Mouse (Mus musculus) MEL (cell line): ENCODE measurements at regions not wholly inside any gene's neighbourhood (a gene's known extent, or its start where the extent isn't known, plus 50 kb on each side); places are given as distances from the start of the nearest gene placed in this dataset.

Experiments
- CTCF ChIP-seq, 3 experiments: IDR thresholded peaks in 2 of 3; conservative IDR thresholded peaks in 1 of 3; 2 replicates each; pipeline ENCODE4 v1.5.1; 2011 to 2012; ENCODE audit warnings: low read length in 3 of 3, low read depth in 2 of 3, mild to moderate bottlenecking in 2 of 3, improper control_type of control experiment in 1 of 3, inconsistent platforms in 1 of 3, mixed read lengths in 1 of 3, moderate library complexity in 1 of 3; ENCODE audit not compliant: control insufficient read depth in 1 of 3, insufficient read depth in 1 of 3, poor library complexity in 1 of 3, severe bottlenecking in 1 of 3
- E2F4 ChIP-seq: IDR thresholded peaks from 2 replicates; pipeline ENCODE4 v1.6.1; 2011; ENCODE audit warnings: low read depth, low read length, improper control_type of control experiment, borderline replicate concordance
- EP300 ChIP-seq, 2 experiments: IDR thresholded peaks; 2 replicates each; pipeline ENCODE4 v1.6.1; 2011; ENCODE audit warnings: improper control_type of control experiment in 2 of 2, low read length in 2 of 2, low read depth in 1 of 2, mild to moderate bottlenecking in 1 of 2
- ETS1 ChIP-seq: IDR thresholded peaks from 2 replicates; pipeline ENCODE4 v1.6.1; 2012; ENCODE audit warnings: low read depth, mild to moderate bottlenecking, inconsistent platforms, low read length, improper control_type of control experiment, moderate library complexity
- HCFC1 ChIP-seq: IDR thresholded peaks from 2 replicates; pipeline ENCODE4 v1.6.1; 2012; ENCODE audit warnings: low read depth, mild to moderate bottlenecking, inconsistent platforms, low read length, improper control_type of control experiment, moderate library complexity
- MEF2A ChIP-seq: IDR thresholded peaks from 2 replicates; pipeline ENCODE4 v1.6.1; 2014; ENCODE audit warnings: low read depth, mild to moderate bottlenecking, inconsistent platforms, low read length, improper control_type of control experiment; ENCODE audit not compliant: poor library complexity, insufficient replicate concordance, severe bottlenecking; ENCODE audit errors: extremely low read depth
- TAL1 ChIP-seq: IDR thresholded peaks from 2 replicates; pipeline ENCODE4 v1.6.1; 2012; ENCODE audit warnings: mild to moderate bottlenecking, inconsistent platforms, low read length, moderate library complexity, mixed read lengths

- TF ChIP-seq TAL1 (no peak), HCFC1 (no peak), E2F4 (no peak), CTCF (IDR thresholded peaks at IDR 0.05 in 2 of 3, conservative IDR thresholded peaks at IDR 0.05 in 1 of 3; ENCODE audit: control insufficient read depth in 1 of 3, insufficient read depth in 1 of 3, low read depth in 2 of 3, low read length in 3 of 3, poor library complexity in 1 of 3, severe bottlenecking in 1 of 3) (no peak), MEF2A (no peak), ETS1 (no peak), EP300 (IDR thresholded peaks at IDR 0.05; ENCODE audit: low read depth in 1 of 2, low read length in 2 of 2) (no peak)
These were observed 133.5 kb upstream of the Stc2 start for GRCm38 (mm10) chr11:31503239-31503916.
